Mouse (Mus musculus): ENCODE measurements around the gene Zan. TPM values are rescaled to one million over a fixed set of nuclear protein-coding genes. Genes with fewer than 3 reads are reported as not detected.

The Zan gene
- total and polyA plus RNA-seq, 3 experiments = 0.15 TPM; not detected in 2

DNA sequence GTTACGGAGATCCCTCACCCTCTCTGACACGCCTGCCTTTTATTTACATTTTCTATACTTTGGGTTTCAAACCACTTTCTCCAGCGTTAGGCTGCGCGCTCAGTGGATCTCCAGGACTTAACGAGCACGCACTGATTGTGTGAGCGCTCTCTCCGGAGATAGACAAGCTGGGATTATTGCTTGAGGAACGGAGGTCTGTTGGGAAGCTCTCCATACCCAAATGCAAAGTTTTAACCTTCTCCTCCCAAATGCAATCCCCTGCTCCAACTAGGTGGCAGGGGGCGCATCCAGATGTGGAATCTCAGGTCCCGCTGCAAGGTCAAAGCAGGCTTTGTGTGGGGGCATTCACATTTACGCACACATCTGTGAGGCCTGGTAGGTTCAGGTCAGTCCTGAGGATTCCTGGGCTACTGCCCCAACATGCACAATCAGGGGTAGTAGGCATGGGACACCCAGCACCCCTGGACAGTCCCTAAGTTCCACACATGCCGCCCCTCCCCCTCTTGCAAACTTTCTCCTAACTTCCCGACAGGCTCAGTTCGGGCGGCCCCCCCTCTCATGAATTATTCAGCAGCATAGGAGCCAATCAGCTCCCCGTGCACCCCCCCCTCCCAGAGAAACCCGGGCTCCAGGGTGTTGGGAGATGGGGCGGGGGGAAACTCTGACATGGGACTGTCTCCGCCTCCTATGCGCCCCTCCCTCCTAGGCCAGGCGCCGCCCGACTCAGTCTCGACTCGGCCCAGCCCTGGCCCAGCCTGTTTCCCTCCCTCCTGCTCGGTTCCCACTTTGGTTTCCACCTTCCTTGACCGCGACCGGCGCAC is 127.3 kb downstream of the Zan start, which contains the start of gene Ephb4:
Gene Ephb4, plus strand, starts transcription at position 726 of the 821 bp plus-strand sequence.
- peaks cover 0 to 3% of the 10 kb centered on the region in 2 experiments; a peak in 2 of 4 replicates for H3K4me1 ChIP-seq (ENCODE audit: control insufficient read depth in 1 of 2, insufficient read depth in 2 of 2, low read length in 2 of 2)
- H3K27ac ChIP-seq (ENCODE audit: control insufficient read depth, low read depth, low read length) = no peak within 1 kb of the TSS
- TF ChIP-seq GABPA (IDR thresholded peaks at IDR 0.05; ENCODE audit: low read depth, low read length) (no peak), POLR2A (IDR thresholded peaks at IDR 0.05; ENCODE audit: control insufficient read depth in 1 of 2, insufficient read depth in 1 of 2, low read depth in 1 of 2, low read length in 2 of 2, poor library complexity in 1 of 2) (no peak), NELFE (IDR thresholded peaks at IDR 0.05; ENCODE audit: low read depth, low read length) (no peak), ETS1 (IDR thresholded peaks at IDR 0.05; ENCODE audit: low read depth, low read length) (no peak), USF1 (IDR thresholded peaks at IDR 0.05; ENCODE audit: low read depth, low read length) (no peak), POLR2AphosphoS5 (IDR thresholded peaks at IDR 0.05; ENCODE audit: borderline replicate concordance, low read depth, low read length) (no peak), ELF1 (IDR thresholded peaks at IDR 0.05; ENCODE audit: low read depth, low read length) (no peak), ZC3H11A (IDR thresholded peaks at IDR 0.05; ENCODE audit: low read depth, low read length) (no peak), MAZ (IDR thresholded peaks at IDR 0.05; ENCODE audit: low read depth, low read length) (no peak), POLR2AphosphoS2 (IDR thresholded peaks at IDR 0.05; ENCODE audit: low read length) (no peak), KAT2A (conservative IDR thresholded peaks at IDR 0.05; ENCODE audit: low read depth, low read length) (no peak), TCF12 (IDR thresholded peaks at IDR 0.05; ENCODE audit: low read depth, low read length) (no peak)
- H3K9me3 ChIP-seq (replicated peaks; ENCODE audit: insufficient read depth, low read length) = no peaks in the 10 kb centered on the region
- no peaks in the 10 kb centered on the region for H3K79me2 ChIP-seq (ENCODE audit: control insufficient read depth, insufficient read depth, low read length, poor library complexity)
- H3K36me3 ChIP-seq (ENCODE audit: control insufficient read depth in 1 of 2, insufficient read depth in 2 of 2, low read length in 2 of 2) = no peaks in the 10 kb centered on the region; a peak in 1 of 4 replicates
- DNase-seq (ENCODE audit: low read depth, low spot score) = no peak
- H3K4me3 ChIP-seq (ENCODE audit: control insufficient read depth in 1 of 2, insufficient read depth in 1 of 2, low read depth in 2 of 2, low read length in 2 of 2) = no peak within 1 kb of the TSS
- H3K27me3 ChIP-seq (ENCODE audit: control insufficient read depth in 1 of 2, insufficient read depth in 2 of 2, low read length in 2 of 2) = 0 out of 4 replicates have a peak, but pooled peaks cover 0 to 2% of the 10 kb centered on the region in 2 experiments
- no peak within 1 kb of the TSS for H3K9ac ChIP-seq (ENCODE audit: control insufficient read depth, low read depth, low read length, poor library complexity, severe bottlenecking)

DNA sequence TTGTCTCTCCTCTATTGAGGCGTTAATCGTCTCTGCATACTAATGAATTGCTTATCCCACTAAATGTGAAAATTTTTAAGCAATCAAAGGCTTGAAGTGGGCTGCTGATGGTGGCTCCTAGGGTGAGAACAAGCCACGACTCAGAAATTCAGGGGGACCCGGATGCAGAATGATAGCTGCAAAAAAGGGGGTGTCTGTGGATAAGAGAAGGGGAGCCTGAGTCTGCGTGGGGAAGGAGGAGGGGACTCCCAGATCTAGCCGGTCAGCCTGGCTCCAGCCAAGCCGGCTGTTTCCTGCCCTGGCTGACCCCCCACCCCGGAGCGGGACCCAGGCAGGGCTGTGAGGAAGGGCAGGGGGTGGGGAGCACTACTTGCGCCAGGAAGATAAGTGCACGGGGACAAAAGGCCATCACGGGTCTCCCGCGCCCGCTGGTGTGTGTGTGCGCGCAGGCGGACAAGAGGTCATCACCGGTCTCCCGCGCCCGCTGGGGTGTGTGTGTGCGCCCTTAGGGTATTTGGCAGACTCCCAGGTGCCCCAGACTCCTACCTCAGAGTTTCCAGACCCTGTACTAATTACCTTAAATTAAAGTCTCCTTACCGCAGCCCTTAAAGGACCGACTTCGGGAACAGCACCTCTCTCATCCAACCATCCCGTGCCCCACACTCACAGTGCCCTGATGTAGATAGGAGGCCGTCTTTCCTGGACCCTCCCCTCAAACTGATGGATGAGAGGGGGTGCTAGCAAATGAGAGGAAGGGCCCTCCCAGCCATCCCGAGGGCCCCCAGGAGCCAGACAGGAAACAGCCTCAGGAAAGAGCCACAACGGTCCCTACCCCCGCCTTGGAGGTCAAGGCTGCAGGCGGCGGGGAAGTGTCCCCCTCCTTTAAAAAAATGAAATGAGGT is 128.1 kb downstream of the Zan start:
- H3K4me1 ChIP-seq (ENCODE audit: control insufficient read depth in 1 of 2, insufficient read depth in 2 of 2, low read length in 2 of 2) = peaks cover 0 to 3% of the 10 kb centered on the region in 2 experiments; a peak in 2 of 4 replicates
- H3K4me3 ChIP-seq (ENCODE audit: control insufficient read depth in 1 of 2, insufficient read depth in 1 of 2, low read depth in 2 of 2, low read length in 2 of 2) = no peak overlapping the region
- no peak for DNase-seq (ENCODE audit: low read depth, low spot score)
- TF ChIP-seq RAD21 (IDR thresholded peaks at IDR 0.05; ENCODE audit: low read depth, low read length) (no peak), EP300 (IDR thresholded peaks at IDR 0.05; ENCODE audit: low read depth in 1 of 2, low read length in 2 of 2) (no peak), UBTF (IDR thresholded peaks at IDR 0.05; ENCODE audit: borderline replicate concordance, insufficient read depth, low read depth, low read length) (no peak), ELF1 (IDR thresholded peaks at IDR 0.05; ENCODE audit: low read depth, low read length) (no peak), NRF1 (IDR thresholded peaks at IDR 0.05; ENCODE audit: insufficient read depth, low read depth, low read length, poor library complexity, severe bottlenecking) (no peak), SIN3A (IDR thresholded peaks at IDR 0.05; ENCODE audit: low read length) (no peak), CTCF (IDR thresholded peaks at IDR 0.05 in 2 of 3, conservative IDR thresholded peaks at IDR 0.05 in 1 of 3; ENCODE audit: control insufficient read depth in 1 of 3, insufficient read depth in 1 of 3, low read depth in 2 of 3, low read length in 3 of 3, poor library complexity in 1 of 3, severe bottlenecking in 1 of 3) (no peak), BHLHE40 (IDR thresholded peaks at IDR 0.05; ENCODE audit: borderline replicate concordance, low read depth, low read length) (no peak)
- H3K27ac ChIP-seq (ENCODE audit: control insufficient read depth, low read depth, low read length) = no peak overlapping the region
- H3K27me3 ChIP-seq (ENCODE audit: control insufficient read depth in 1 of 2, insufficient read depth in 2 of 2, low read length in 2 of 2) = 0 out of 4 replicates have a peak, but pooled peaks cover 0 to 2% of the 10 kb centered on the region in 2 experiments
- H3K9me3 ChIP-seq (replicated peaks; ENCODE audit: insufficient read depth, low read length) = no peaks in the 10 kb centered on the region
- H3K36me3 ChIP-seq (ENCODE audit: control insufficient read depth in 1 of 2, insufficient read depth in 2 of 2, low read length in 2 of 2) = no peaks in the 10 kb centered on the region; a peak in 1 of 4 replicates
- H3K9ac ChIP-seq (ENCODE audit: control insufficient read depth, low read depth, low read length, poor library complexity, severe bottlenecking) = no peak overlapping the region
- H3K79me2 ChIP-seq (ENCODE audit: control insufficient read depth, insufficient read depth, low read length, poor library complexity) = no peaks in the 10 kb centered on the region
